Mouse (Mus musculus): ENCODE measurements around the gene Kcnk2.
A peak's percentile ranks its signal among the peaks of the same experiment; 100 is the strongest.

The Kcnk2 gene

GRCm38 (mm10) chr1:189214477-189214876 is 187.6 kb downstream of the Kcnk2 start:
- DNase-seq, result no peak

- no peak for DNase-seq
Observed at GRCm38 (mm10) chr1:189209715-189210108, 192.4 kb downstream of the Kcnk2 start.

GRCm38 (mm10) chr1:189209029-189209714 is 192.9 kb downstream of the Kcnk2 start:
- no peak for DNase-seq

- no peak for DNase-seq
Observed at GRCm38 (mm10) chr1:189208605-189209004, 193.5 kb downstream of the Kcnk2 start.

GRCm38 (mm10) chr1:189195758-189196157 is 206.3 kb downstream of the Kcnk2 start:
- DNase-seq, result no peak

GRCm38 (mm10) chr1:189187737-189188390 is 214.2 kb downstream of the Kcnk2 start:
- DNase-seq, result no peak

- no peak for DNase-seq
Observed at GRCm38 (mm10) chr1:189185206-189185750, 216.8 kb downstream of the Kcnk2 start.

- no peak for DNase-seq
Observed at GRCm38 (mm10) chr1:189177746-189178145, 224.3 kb downstream of the Kcnk2 start.

GRCm38 (mm10) chr1:189173479-189173878 is 228.6 kb downstream of the Kcnk2 start:
- DNase-seq, result no peak

- DNase-seq, result peak; percentile 49 to 66
Observed at GRCm38 (mm10) chr1:189171138-189171537, 230.9 kb downstream of the Kcnk2 start.

- no peak for DNase-seq
Observed at GRCm38 (mm10) chr1:189165756-189166155, 236.3 kb downstream of the Kcnk2 start.

GRCm38 (mm10) chr1:189165141-189165540 is 236.9 kb downstream of the Kcnk2 start:
- no peak for DNase-seq

GRCm38 (mm10) chr1:189164721-189165120 is 237.4 kb downstream of the Kcnk2 start:
- no peak for DNase-seq

- no peak for DNase-seq
Observed at GRCm38 (mm10) chr1:189164241-189164640, 237.8 kb downstream of the Kcnk2 start.

Data from B cell, adult 2 months (primary cell).